Mouse (Mus musculus) kidney, postnatal 25 days (tissue): ENCODE data around the gene Lamtor2.

Experiments
- DNase-seq, 2 experiments: peaks; one replicate each; pipeline ENCODE4 v3.0.0; 2021; ENCODE audit warnings: mixed read lengths in 2 of 2

The Lamtor2 gene

DNA sequence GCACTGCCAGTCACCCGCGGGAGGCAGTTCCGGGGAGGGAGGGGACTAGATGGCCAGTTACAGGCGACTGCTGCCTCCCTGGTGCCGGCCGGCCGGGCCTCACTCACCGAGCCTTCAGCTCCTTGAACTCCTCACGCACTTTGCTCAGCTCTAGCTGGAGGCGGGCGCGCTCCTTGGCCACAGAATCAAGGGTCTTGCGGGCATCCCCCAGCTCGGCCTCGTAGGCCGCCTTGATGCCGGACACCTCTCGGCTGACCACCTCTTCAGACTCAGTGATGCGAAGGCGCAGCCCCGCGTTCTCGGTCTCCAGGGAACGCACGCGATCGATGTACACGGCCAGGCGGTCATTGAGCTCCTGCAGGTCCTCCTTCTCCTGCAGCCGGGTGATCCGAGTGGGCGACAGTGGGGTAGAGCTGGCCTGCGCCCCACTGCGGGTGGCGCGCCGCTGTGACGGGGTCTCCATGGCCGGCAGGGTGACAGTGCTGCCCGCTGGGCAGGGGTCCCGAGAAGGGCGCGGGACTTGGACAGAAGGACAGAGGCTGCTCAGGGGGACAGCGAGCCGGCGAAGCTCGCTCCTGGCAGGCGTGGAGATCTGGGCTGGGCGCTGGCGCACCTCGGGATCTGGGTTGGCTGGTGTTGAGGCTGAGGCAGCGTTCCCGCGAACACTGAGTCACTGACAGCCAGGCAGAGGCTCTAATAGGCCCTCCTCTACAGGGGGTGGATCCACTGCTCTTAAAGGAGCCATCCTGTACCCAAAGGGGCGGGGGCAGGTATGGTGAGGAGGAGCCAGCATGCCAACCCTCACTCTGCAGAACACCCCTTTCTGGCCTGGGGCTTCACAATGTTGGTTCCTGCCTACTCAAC is 50.0 kb downstream of the Lamtor2 start:
- DNase-seq, result peak; percentile 92 to 96

DNA sequence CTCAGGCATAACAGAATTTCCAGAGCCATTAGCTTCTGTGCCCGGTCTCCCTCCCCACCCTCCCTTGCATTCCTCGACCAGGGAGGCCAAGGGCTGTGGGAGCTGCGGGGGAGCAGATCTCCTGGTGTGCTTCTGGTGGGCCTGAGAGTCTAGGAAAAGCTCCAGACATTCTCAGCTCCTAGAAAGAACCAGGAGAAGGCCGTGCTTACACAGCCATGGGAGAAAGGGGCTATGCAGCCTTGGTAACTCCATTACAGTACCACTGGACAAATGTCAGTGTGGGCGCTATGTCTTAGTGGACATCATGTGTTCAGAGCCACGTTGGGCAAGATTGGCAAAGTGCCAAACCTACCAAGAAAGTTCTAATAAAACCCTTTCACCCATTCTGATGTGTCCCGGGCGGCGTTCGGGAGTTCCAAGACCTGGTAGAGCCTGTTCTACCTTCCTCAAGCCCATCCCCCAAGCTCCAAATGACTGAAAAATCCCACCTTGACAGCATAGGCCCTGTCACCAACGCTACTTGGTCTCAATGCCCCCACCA is 50.8 kb downstream of the Lamtor2 start:
- peak; percentile 60 to 70 for DNase-seq

DNA sequence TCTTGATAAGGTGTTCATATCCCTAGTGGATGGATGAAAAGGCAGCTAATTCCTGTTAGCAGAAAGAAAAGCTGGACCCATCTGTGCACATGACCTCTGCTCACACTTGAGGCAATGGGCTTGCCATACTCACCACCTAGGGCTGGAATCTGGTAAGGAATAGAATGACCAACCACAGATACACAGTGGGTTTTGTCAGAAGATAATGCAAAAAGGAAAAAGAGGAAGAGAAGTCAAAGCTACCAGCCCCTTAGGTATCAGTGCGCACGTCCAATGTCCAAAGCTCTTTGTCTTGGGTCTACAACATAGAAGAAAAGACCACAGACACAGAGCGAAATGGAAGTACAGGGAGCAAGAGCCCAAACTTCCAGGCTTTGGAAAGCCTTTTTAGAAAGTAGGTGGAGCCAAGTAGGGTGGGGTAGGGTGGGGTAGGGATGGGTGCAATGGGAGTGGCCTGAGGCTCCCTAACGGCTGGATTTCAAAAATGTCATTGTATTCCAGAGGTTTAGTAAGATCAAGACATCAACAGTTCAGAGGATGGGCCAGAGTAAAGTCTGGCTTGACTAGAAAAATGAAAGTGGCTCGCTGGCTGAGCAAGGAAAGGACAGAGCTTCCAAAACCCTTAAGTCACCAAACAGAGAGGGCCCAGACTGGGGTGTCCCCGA is 51.4 kb downstream of the Lamtor2 start:
- DNase-seq, result no peak

DNA sequence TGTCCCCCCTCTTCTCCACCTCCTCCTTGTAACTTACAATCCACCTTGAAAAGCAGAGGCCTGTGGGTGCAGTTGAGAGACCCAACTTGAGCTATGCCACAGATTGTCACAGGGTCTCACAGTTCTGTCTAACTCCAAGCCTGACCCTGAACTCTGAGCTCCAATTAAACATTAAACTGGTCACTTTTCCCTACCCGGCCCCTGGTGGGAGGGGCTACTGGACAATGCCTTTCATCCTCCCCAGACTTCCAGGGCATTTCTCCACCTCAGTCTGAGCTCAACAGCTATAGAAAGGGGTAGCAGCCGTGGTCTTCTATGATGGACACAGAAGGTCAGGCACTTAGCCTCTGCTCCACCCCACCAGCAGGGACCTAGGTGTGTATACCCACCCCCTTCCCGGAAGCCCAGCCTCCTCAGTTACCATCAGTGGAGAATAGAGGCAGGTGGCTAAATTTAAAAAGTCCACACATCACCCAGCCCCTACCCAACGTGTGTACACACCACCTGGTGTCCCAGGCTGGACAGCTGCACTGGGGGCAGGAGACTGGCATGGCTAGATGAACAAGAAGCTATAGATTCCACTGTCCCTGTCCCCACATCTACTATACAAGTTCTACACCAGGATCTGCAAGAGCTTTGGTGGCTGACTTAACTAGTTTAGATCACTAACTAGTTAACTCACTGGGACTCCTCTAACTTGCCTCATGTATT is 52.1 kb downstream of the Lamtor2 start:
- peak; percentile 73 to 83 for DNase-seq

DNA sequence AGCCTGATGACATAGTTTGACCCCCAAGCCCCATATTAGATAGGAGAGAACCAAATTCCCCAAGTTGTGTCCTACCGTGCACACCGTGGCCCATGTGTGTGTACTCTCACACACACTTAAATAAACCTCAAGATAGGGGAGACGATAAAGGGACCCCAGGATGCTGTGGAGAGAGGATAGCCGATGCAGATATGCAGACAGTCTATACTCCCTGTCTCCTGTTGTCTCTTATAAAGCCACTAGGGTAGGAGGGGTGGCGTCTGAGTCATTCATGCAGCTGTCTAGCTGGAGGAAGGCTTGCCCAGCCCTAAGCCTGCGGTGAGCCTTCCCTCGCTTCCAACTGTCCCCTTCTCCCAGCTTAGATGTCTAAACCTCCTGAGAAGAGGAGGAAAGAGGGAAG is 52.8 kb downstream of the Lamtor2 start:
- DNase-seq, result no peak
